Mouse (Mus musculus): ENCODE results near the gene Mmd2. TPM values are rescaled to one million over a fixed set of nuclear protein-coding genes. Genes with fewer than 3 reads are reported as not detected.

Gene Mmd2
- total and polyA plus RNA-seq, 2 experiments: 9.8 to 13.1 TPM

DNA sequence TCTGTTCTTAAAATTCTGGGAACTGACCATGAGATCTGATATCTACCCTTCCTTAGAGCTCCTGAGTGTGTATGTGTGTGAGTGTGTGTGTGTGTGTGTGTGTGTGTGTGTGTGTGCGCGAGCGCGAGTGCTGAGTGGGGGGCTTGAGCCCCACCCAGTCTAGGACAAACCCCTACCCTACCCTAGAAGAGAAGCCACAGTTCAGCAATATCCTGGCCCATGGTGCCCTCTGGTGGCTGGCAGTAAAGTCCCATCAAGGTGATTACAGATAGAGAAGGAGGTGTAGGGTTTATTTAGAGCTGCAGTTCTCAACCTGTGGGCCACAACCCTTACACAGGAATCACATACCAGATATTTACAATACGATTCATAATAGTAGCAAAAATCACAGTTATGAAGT lies 11.3 kb upstream of the Mmd2 start:
- Histone ChIP-seq H3K27ac (replicated peaks; ENCODE audit: insufficient read depth, low read depth, low read length) (no peak overlapping the region), H3K36me3 (ENCODE audit: control insufficient read depth, insufficient read depth, low read length) (no peaks in the 10 kb centered on the region), H3K4me3 (ENCODE audit: insufficient read depth, low read depth, low read length) (no peak overlapping the region), H3K79me2 (ENCODE audit: control insufficient read depth, insufficient read depth, low read length) (no peaks in the 10 kb centered on the region), H3K27me3 (ENCODE audit: control insufficient read depth, insufficient read depth, low read length) (no peaks in the 10 kb centered on the region), H3K9ac (ENCODE audit: low read depth, low read length) (no peak overlapping the region), H3K4me1 (ENCODE audit: control insufficient read depth, insufficient read depth, low read length) (peaks cover 12% of the 10 kb centered on the region)
- peak; percentile 47 for DNase-seq (ENCODE audit: extremely low read depth, low read depth, low spot score)
- no peak for TF ChIP-seq POLR2A (IDR thresholded peaks at IDR 0.05; ENCODE audit: extremely low read depth, insufficient read depth, low read length)
- peak; percentile 73 for TF ChIP-seq CTCF (IDR thresholded peaks at IDR 0.05; ENCODE audit: low read depth, low read length)
- 11% methylated on average over 5 of the region's 5 CpGs for WGBS

DNA sequence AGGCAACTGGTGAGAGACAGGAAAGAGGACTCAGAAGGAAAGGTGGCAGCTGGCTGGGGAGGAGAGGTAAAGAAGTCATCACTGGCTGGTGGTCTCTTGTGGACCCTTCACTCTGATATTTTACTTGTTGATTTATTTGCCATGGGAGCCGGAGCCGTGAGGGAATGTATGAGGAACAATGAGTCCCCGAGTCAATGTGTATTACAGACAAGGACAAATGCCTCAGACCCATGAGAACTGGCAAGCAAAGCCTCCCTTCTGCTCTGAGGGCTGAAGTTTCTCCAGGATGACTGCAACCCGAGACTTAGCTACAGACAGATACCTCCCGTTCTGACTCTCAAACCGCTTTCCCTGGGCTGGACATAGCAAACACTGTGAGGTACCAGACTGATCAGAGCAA lies 7.7 kb upstream of the Mmd2 start:
- H3K4me3 ChIP-seq (ENCODE audit: insufficient read depth, low read depth, low read length): no peak overlapping the region
- H3K9ac ChIP-seq (ENCODE audit: low read depth, low read length): no peak overlapping the region
- H3K27ac ChIP-seq (replicated peaks; ENCODE audit: insufficient read depth, low read depth, low read length): no peak overlapping the region
- TF ChIP-seq POLR2A (IDR thresholded peaks at IDR 0.05; ENCODE audit: extremely low read depth, insufficient read depth, low read length) (no peak), CTCF (IDR thresholded peaks at IDR 0.05; ENCODE audit: low read depth, low read length) (no peak)
- H3K79me2 ChIP-seq (ENCODE audit: control insufficient read depth, insufficient read depth, low read length): no peaks in the 10 kb centered on the region
- 78% methylated on average over 6 of the region's 6 CpGs for WGBS
- no peaks in the 10 kb centered on the region for H3K27me3 ChIP-seq (ENCODE audit: control insufficient read depth, insufficient read depth, low read length)
- H3K4me1 ChIP-seq (ENCODE audit: control insufficient read depth, insufficient read depth, low read length): peaks cover 10% of the 10 kb centered on the region
- H3K36me3 ChIP-seq (ENCODE audit: control insufficient read depth, insufficient read depth, low read length): no peaks in the 10 kb centered on the region
- no peak for DNase-seq (ENCODE audit: extremely low read depth, low read depth, low spot score)

DNA sequence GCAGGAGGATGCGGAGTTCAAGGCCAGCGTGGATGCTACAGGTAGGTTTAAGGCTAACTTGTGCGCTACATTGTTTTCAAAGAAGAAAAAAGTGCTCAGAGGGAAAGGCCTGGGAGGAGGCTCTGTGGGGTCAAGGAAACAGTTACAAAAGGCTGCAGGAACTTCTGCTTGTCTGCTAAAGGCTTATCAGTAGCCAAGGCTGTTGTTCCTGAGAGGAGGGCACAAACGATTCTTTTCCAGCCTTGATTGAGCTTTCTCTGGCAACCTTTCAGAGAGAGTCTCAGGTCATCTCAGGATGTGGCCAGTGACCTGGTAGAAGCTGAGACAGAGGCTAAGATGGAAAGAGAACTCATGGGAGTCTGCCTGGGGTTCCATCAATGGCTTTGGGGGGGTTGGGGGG lies 7.0 kb upstream of the Mmd2 start:
- no peak overlapping the region for H3K27ac ChIP-seq (replicated peaks; ENCODE audit: insufficient read depth, low read depth, low read length)
- WGBS: 66% methylated on average over 4 of the region's 4 CpGs
- TF ChIP-seq CTCF (IDR thresholded peaks at IDR 0.05; ENCODE audit: low read depth, low read length): no peak
- TF ChIP-seq POLR2A (IDR thresholded peaks at IDR 0.05; ENCODE audit: extremely low read depth, insufficient read depth, low read length): no peak

DNA sequence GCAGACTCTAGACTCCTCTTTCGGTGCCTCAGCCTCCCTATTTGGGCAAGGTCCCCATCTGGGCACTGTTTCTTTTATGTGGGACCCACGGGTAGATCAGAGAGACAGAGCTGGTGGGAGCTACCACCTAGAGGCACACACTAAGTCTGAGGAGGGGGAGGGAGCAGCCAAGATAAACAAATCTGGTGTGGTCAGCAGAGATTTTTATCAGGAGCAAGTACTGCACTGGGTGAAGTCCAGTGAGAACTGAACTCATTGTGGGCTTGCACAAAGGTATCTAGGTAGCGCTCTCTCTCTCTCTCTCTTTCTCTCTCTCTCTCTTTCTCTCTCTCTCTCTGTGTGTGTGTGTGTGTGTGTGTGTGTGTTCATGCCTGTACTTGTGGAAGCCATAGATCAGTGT lies 5.9 kb upstream of the Mmd2 start:
- H3K27ac ChIP-seq (replicated peaks; ENCODE audit: insufficient read depth, low read depth, low read length): 0 out of 2 replicates have a peak overlapping the region, but pooled peaks have one; percentile 1
- H3K27me3 ChIP-seq (ENCODE audit: control insufficient read depth, insufficient read depth, low read length): no peaks in the 10 kb centered on the region
- H3K36me3 ChIP-seq (ENCODE audit: control insufficient read depth, insufficient read depth, low read length): no peaks in the 10 kb centered on the region
- no peaks in the 10 kb centered on the region for H3K79me2 ChIP-seq (ENCODE audit: control insufficient read depth, insufficient read depth, low read length)
- 11% methylated on average over 3 of the region's 3 CpGs for WGBS
- DNase-seq (ENCODE audit: extremely low read depth, low read depth, low spot score): peak; percentile 91
- H3K9ac ChIP-seq (ENCODE audit: low read depth, low read length): no peak overlapping the region
- H3K4me3 ChIP-seq (ENCODE audit: insufficient read depth, low read depth, low read length): no peak overlapping the region
- TF ChIP-seq POLR2A (IDR thresholded peaks at IDR 0.05; ENCODE audit: extremely low read depth, insufficient read depth, low read length): no peak
- TF ChIP-seq CTCF (IDR thresholded peaks at IDR 0.05; ENCODE audit: low read depth, low read length): no peak
- H3K4me1 ChIP-seq (ENCODE audit: control insufficient read depth, insufficient read depth, low read length): peaks cover 9% of the 10 kb centered on the region

More for the DNA sequence above, 7.0 kb upstream of the Mmd2 start:
- no peaks in the 10 kb centered on the region for H3K36me3 ChIP-seq (ENCODE audit: control insufficient read depth, insufficient read depth, low read length)
- H3K27me3 ChIP-seq (ENCODE audit: control insufficient read depth, insufficient read depth, low read length): no peaks in the 10 kb centered on the region
- no peak overlapping the region for H3K4me3 ChIP-seq (ENCODE audit: insufficient read depth, low read depth, low read length)
- no peak overlapping the region for H3K9ac ChIP-seq (ENCODE audit: low read depth, low read length)
- peaks cover 10% of the 10 kb centered on the region for H3K4me1 ChIP-seq (ENCODE audit: control insufficient read depth, insufficient read depth, low read length)
- H3K79me2 ChIP-seq (ENCODE audit: control insufficient read depth, insufficient read depth, low read length): no peaks in the 10 kb centered on the region
- DNase-seq (ENCODE audit: extremely low read depth, low read depth, low spot score): peak; percentile 53

DNA sequence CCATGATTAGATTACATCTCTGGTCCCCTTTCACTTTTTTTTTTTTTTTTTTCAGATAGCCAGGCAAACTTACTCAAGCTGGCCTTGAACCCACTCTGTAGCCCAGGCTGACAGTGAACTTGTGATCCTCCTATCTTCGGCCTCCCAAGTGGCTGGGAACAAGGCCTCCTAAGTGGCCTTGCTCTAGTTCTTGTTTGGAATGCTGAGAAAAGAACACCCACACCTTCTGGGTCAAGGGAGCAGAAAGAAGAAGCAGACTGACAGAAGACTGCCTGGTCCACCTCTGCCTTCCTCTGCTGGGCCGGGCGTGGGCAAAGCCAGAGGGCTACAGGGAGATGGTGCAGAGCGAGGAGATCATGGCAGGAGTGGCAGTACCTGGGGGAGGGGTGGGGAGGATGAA lies 1.8 kb upstream of the Mmd2 start:
- no peak overlapping the region for H3K4me3 ChIP-seq (ENCODE audit: insufficient read depth, low read depth, low read length)
- WGBS: 82% methylated on average over 4 of the region's 4 CpGs
- no peaks in the 10 kb centered on the region for H3K79me2 ChIP-seq (ENCODE audit: control insufficient read depth, insufficient read depth, low read length)
- no peak overlapping the region for H3K9ac ChIP-seq (ENCODE audit: low read depth, low read length)
- H3K4me1 ChIP-seq (ENCODE audit: control insufficient read depth, insufficient read depth, low read length): peaks cover 5% of the 10 kb centered on the region
- no peak for DNase-seq (ENCODE audit: extremely low read depth, low read depth, low spot score)
- no peak overlapping the region for H3K27ac ChIP-seq (replicated peaks; ENCODE audit: insufficient read depth, low read depth, low read length)
- TF ChIP-seq POLR2A (IDR thresholded peaks at IDR 0.05; ENCODE audit: extremely low read depth, insufficient read depth, low read length) (no peak), CTCF (IDR thresholded peaks at IDR 0.05; ENCODE audit: low read depth, low read length) (no peak)
- no peaks in the 10 kb centered on the region for H3K36me3 ChIP-seq (ENCODE audit: control insufficient read depth, insufficient read depth, low read length)
- H3K27me3 ChIP-seq (ENCODE audit: control insufficient read depth, insufficient read depth, low read length): no peaks in the 10 kb centered on the region

DNA sequence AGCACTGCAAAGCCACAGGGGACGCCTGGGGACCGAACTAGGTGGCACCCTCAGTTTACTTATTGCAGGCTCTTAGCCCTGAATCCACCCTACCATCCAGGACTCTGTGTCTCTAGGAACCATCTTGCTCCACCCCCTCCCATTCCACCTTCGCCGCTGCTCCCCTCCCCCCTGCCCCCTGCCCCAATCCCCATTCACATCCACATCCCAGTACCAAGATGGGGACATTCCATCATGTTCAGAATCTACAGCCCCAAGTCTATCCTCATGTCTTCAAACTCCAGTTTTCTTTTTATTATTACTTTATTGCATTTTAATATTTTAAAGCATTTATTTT lies 357 bp upstream of the Mmd2 start:
- H3K4me3 ChIP-seq (ENCODE audit: insufficient read depth, low read depth, low read length): peak overlapping the region; percentile 49; the same call in 1 of the 2 replicates
- WGBS: 2% methylated on average over 4 of the region's 4 CpGs

More for the DNA sequence above, 357 bp upstream of the Mmd2 start:
- no peak for DNase-seq (ENCODE audit: extremely low read depth, low read depth, low spot score)
- TF ChIP-seq CTCF (IDR thresholded peaks at IDR 0.05; ENCODE audit: low read depth, low read length): no peak
- no peak for TF ChIP-seq POLR2A (IDR thresholded peaks at IDR 0.05; ENCODE audit: extremely low read depth, insufficient read depth, low read length)
- H3K79me2 ChIP-seq (ENCODE audit: control insufficient read depth, insufficient read depth, low read length): no peaks in the 10 kb centered on the region
- H3K4me1 ChIP-seq (ENCODE audit: control insufficient read depth, insufficient read depth, low read length): no peaks in the 10 kb centered on the region; the same call in 1 of the 2 replicates
- H3K27ac ChIP-seq (replicated peaks; ENCODE audit: insufficient read depth, low read depth, low read length): no peak overlapping the region
- no peaks in the 10 kb centered on the region for H3K36me3 ChIP-seq (ENCODE audit: control insufficient read depth, insufficient read depth, low read length)
- H3K27me3 ChIP-seq (ENCODE audit: control insufficient read depth, insufficient read depth, low read length): no peaks in the 10 kb centered on the region
- peak overlapping the region; percentile 38; the same call in 1 of the 2 replicates for H3K9ac ChIP-seq (ENCODE audit: low read depth, low read length)

All from liver, adult 2 months (tissue).